Mouse (Mus musculus): ENCODE measurements around the gene D11Wsu47e.

Gene D11Wsu47e

DNA sequence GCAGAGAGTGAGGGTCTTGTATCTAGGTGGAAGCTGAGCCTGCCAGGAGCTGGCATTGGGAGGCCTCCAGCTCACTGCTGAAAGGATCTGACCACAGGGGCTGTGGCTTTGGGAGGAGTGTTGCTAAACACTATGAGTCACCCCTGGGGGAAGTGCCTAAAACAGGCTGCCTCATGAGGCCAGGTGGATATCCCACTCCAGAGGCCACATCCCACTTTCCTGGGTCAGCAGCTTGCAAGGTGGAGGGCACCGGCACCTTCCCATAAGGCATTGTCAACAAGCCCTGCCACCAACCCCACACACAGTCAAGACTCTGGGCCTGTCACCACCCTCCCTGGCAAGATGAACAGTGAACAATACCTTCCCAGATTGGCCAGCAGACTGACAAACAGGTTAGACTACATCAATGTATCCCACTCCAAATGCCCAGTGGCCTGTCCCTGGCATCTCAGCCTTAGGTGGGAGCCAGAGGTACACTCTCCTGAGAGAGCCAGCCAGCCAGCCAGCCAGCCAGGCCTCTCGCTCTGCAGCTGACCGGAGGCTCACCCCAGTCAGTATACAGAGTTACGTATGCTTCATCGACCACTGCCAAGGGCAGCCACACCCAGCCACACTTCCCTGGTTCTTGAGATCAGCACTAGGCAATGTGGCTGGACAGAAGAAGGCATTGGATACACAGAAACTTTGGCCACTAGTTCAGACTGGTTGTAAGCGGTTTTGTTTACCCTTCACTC, 49.6 kb downstream of the D11Wsu47e start:
- no peak for DNase-seq (ENCODE audit: low read depth, low spot score)

DNA sequence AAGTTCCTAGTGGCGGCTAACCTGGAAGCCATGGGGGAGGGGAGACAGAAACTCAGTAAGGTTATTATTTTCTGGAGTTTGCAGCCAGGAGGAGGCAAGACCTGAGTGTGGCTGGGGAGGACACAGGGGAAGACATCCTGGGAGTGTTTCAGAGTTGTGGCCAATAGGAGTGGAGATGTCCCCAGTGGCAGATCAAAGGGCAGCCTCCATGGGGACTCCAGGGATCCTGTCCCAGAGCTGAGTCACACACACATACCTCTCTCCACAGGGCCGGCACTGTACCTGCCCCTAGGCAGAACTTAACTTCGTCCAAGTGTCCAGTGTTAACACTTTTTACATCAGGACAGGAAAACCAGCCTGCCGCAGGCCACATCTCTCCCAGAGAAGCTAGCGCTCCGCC, 50.9 kb downstream of the D11Wsu47e start:
- no peak for DNase-seq (ENCODE audit: low read depth, low spot score)

DNA sequence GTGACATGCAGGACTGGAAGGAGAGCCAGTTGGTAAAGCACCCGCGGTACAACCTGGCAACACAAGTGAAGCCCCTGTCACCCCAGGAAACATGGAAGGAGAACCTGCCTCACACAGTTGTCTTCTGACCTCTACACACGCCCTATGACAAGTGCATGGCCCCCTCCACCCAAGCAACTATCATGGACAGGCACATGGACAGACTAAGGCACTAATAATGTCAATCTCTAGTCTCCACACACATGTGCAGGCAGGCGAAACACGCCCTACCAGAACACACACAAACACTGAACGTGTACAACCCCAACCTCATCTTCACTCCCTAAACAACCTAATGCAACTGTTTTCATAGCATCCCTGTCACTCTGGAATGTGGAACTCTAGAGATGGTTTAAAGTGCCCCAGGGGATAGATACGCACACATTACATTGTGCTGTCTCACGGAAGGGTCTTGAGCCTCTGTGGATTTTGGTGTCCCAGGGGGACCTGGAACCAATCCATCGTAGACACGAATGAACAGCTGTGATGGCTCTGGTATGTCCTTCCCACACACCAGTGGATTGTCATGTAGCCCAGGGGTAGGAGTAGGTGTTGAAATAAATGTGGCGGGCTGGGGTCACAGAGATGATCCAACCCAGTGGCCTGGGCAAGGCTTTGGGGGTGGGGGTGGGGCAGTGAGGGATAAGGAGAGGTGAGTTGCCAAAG, 52.8 kb downstream of the D11Wsu47e start:
- no peak for DNase-seq (ENCODE audit: low read depth, low spot score)

DNA sequence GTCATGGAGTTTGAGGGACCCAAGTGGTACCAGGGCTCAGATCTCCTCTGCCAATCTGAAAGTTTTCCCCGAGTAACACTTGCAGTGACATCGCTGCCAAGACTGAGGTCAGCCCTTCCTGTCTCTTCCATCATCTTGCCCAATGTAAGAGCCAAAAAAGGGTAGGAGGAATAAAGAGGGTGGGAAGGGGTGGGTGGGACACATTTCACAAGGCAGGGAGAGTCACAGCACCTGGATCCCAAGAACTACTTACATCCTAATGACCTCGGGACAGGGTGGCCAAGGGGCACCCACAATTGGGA, 53.3 kb downstream of the D11Wsu47e start:
- DNase-seq (ENCODE audit: low read depth, low spot score) = no peak

DNA sequence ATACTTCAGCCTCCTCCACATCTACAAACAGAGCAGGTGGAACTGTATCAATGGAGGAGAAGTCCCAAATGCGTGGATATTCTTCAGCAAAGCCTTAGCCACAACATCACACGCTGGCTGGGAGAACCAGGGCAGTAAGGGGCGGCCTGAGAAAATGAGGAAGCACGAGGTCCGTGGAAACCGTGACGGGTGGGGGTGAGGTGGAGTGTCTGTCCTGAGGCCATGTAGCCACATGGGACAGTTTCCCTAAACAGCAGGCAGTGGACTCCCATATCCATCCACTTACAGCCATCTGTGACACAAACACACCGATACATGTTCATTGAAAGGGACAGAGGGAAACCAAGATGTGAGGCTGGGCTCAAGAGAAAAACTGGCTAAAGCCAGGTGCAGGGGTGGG, 53.7 kb downstream of the D11Wsu47e start:
- no peak for DNase-seq (ENCODE audit: low read depth, low spot score)

DNA sequence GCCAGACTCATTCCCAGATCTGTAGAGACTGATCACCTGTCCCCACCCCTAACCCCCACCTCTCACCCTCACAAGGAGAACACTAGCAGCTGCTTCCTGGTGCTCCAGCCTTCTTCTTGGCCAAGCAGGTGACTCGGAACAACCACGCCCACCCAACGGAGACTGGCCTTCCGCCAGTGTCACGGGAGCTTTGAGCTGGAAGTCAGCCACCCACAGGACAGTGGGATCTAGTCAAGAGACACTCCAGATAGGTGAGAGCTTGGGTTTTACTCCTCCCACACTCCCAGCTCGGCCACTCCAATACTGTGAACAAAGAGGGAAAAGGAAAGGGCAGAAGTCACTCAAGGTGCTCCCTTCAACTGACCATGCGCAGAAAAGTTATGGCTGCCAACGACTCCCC, 55.0 kb downstream of the D11Wsu47e start:
- DNase-seq (ENCODE audit: low read depth, low spot score) = no peak

DNA sequence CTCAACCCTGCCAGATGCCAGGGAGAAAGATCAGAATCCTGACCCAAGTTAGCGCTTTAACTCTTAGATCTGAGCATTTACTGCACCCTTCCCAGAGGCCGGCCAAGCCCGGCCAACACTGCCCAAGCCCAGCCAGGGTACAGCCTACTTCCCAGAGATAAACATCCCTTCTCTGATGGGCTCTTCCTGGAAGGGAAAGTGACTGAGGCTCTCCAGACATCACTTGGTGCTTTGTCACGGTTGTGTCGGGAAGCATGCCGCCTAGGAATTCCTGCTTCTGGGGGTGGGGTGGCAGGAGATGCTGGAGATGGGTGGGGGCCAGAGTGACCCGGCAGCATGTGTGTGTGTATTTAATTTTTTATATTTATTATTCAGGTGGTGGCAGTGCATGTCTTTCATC, 55.9 kb downstream of the D11Wsu47e start:
- DNase-seq (ENCODE audit: low read depth, low spot score) = no peak

DNA sequence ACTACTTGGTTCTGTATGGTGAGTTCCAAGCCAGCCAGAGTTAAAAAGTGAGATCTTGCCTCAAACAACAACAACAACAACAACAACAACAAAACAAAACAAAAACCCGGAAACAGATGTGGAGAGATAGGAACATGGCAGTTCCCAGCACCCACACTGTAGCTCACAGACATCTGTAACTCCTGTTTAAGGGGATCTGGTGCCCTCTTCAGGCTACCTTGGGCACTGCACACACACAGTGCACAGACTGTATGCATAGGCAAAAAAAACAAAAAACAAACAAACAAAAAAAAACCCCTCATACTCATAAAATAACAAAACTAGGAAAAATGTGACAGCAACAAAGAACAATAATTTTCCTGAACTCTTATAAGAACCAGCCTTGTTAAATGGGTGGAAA, 58.8 kb downstream of the D11Wsu47e start:
- DNase-seq (ENCODE audit: low read depth, low spot score) = peak; percentile 45
